12 mouse cellular contexts compared by ENCODE assay signal in genomic region chr12:86370611-86371383, GRCm38 (mm10). TPM values are rescaled to one million over a fixed set of nuclear protein-coding genes. Genes with fewer than 3 reads are reported as not detected.
DNase-seq lines count a peak whose midpoint lies in the region; ATAC-seq lines count a peak whose summit lies in the region.
"Had no signal": no experiment of that assay in that cellular context is flagged by ENCODE, and none has a peak within 500 bp of the region (broad histone marks: within the 10 kb centered on the region; RNA-seq: fewer than 3 reads in every experiment).

No protein-coding gene starts in this region.

- H3K4me1 ChIP-seq in midbrain, embryonic 13.5 days (replicated peaks) = peaks cover 18% of the 10 kb centered on the region
- H3K4me1 ChIP-seq in midbrain, embryonic 10.5 days = peaks cover 26% of the 10 kb centered on the region
- no peaks in the 10 kb centered on the region for H3K4me1 ChIP-seq in neural tube, embryonic 14.5 days (ENCODE audit: control insufficient read depth, insufficient read depth, low read length)
- H3K4me1 ChIP-seq in liver, embryonic 12.5 days = no peaks in the 10 kb centered on the region

- no peak overlapping the region for H3K9ac ChIP-seq in midbrain, embryonic 13.5 days (replicated peaks)
- no peak overlapping the region for H3K9ac ChIP-seq in neural tube, embryonic 14.5 days (replicated peaks; ENCODE audit: low read depth, low read length)
- H3K9ac ChIP-seq in liver, embryonic 12.5 days = no peak overlapping the region

- no peaks in the 10 kb centered on the region for H3K36me3 ChIP-seq in midbrain, embryonic 13.5 days
- H3K36me3 ChIP-seq in midbrain, embryonic 10.5 days = no peaks in the 10 kb centered on the region
- H3K36me3 ChIP-seq in neural tube, embryonic 14.5 days (ENCODE audit: control insufficient read depth, insufficient read depth, low read length) = no peaks in the 10 kb centered on the region
- no peaks in the 10 kb centered on the region for H3K36me3 ChIP-seq in liver, embryonic 12.5 days

- H3K4me3 ChIP-seq in midbrain, embryonic 13.5 days (replicated peaks) = no peak overlapping the region
- H3K4me3 ChIP-seq in midbrain, embryonic 10.5 days = no peak overlapping the region
- H3K4me3 ChIP-seq in neural tube, embryonic 14.5 days (ENCODE audit: low read depth, low read length) = no peak overlapping the region
- no peak overlapping the region for H3K4me3 ChIP-seq in liver, embryonic 12.5 days

- H3K27ac ChIP-seq in midbrain, embryonic 13.5 days = 0 out of 2 replicates have a peak overlapping the region, but pooled peaks have one; percentile 12
- no peak overlapping the region for H3K27ac ChIP-seq in midbrain, embryonic 10.5 days (replicated peaks)
- H3K27ac ChIP-seq in neural tube, embryonic 14.5 days (ENCODE audit: low read depth, low read length) = no peak overlapping the region
- H3K27ac ChIP-seq in liver, embryonic 12.5 days = no peak overlapping the region

- H3K27me3 ChIP-seq in midbrain, embryonic 13.5 days = peaks cover 12% of the 10 kb centered on the region
- H3K27me3 ChIP-seq in midbrain, embryonic 10.5 days (ENCODE audit: low read depth, poor library complexity, severe bottlenecking) = peaks cover 33% of the 10 kb centered on the region
- H3K27me3 ChIP-seq in neural tube, embryonic 14.5 days (ENCODE audit: control insufficient read depth, insufficient read depth, low read length) = no peaks in the 10 kb centered on the region
- peaks cover 13% of the 10 kb centered on the region for H3K27me3 ChIP-seq in liver, embryonic 12.5 days (replicated peaks)

- ATAC-seq in midbrain, embryonic 13.5 days = no peak
- peak; percentile 71; the same call in 1 of the 2 replicates for ATAC-seq in neural tube, embryonic 14.5 days (ENCODE audit: low read depth)
- ATAC-seq in liver, embryonic 12.5 days = no peak
- ATAC-seq: intestine, postnatal 0 days had no signal

- DNase-seq in frontal cortex, postnatal 36 days (ENCODE audit: low spot score in 2 of 2) = peak; percentile 13 to 16
- DNase-seq in frontal cortex, postnatal 14 days (ENCODE audit: low spot score in 2 of 2) = no peak
- DNase-seq in midbrain, embryonic 10.5 days (ENCODE audit: low spot score) = no peak
- DNase-seq in kidney, adult 9 months = peak; percentile 22
- no peak for DNase-seq in adrenal gland, postnatal 14 days
- DNase-seq: gastrocnemius, postnatal 36 days; lung, postnatal 36 days had no signal

- no peaks in the 10 kb centered on the region for H3K9me3 ChIP-seq in midbrain, embryonic 13.5 days
- no peaks in the 10 kb centered on the region for H3K9me3 ChIP-seq in midbrain, embryonic 10.5 days (replicated peaks)
- H3K9me3 ChIP-seq in neural tube, embryonic 14.5 days (ENCODE audit: control insufficient read depth, low read length) = no peaks in the 10 kb centered on the region
- no peaks in the 10 kb centered on the region for H3K9me3 ChIP-seq in liver, embryonic 12.5 days (replicated peaks)

- H3K4me2 ChIP-seq in midbrain, embryonic 13.5 days (replicated peaks) = no peak overlapping the region
- H3K4me2 ChIP-seq in neural tube, embryonic 14.5 days (ENCODE audit: low read depth, low read length) = no peak overlapping the region
- H3K4me2 ChIP-seq in liver, embryonic 12.5 days = no peak overlapping the region

- 79% methylated on average over 17 of the region's 17 CpGs for WGBS in midbrain, embryonic 13.5 days
- WGBS in midbrain, embryonic 10.5 days = 87% methylated on average over 17 of the region's 17 CpGs
- WGBS in neural tube, embryonic 14.5 days = 49% methylated on average over 17 of the region's 17 CpGs
- 74% methylated on average over 17 of the region's 17 CpGs for WGBS in liver, embryonic 12.5 days (ENCODE audit: insufficient replicate concordance)

RNA-seq across cellular contexts. Expression of gene Esrrb, which starts 9.9 kb away (rescaled TPM):
- 4.7 and 6.5 TPM in 2 replicates for polyA plus RNA-seq in midbrain, embryonic 13.5 days (2015; fragmentation: Nextera tagmentation; extraction: Ambion mirVana)
- 0.28 and 0.47 TPM in 2 replicates for polyA plus RNA-seq in midbrain, embryonic 10.5 days (2016; fragmentation: Nextera tagmentation; extraction: Ambion mirVana)
- polyA plus RNA-seq in neural tube, embryonic 14.5 days (2014; fragmentation: Nextera tagmentation; extraction: Ambion mirVana) = 2.7 and 3.7 TPM in 2 replicates
- polyA plus RNA-seq in liver, embryonic 12.5 days (2016; fragmentation: Nextera tagmentation; extraction: Ambion mirVana) = 0.07 and 0.17 TPM in 2 replicates
- total RNA-seq in adrenal gland, postnatal 14 days (2021) = 0.26 and 0.34 TPM in 2 replicates
- total RNA-seq: common myeloid progenitor, adult 5-6 weeks had no signal

Comparison
In these comparisons a context has a peak if more than half of its experiments do, and no peak if none do; other contexts are left out.
1. DNase-seq: peak in frontal cortex, postnatal 36 days (2 of 2) and kidney, adult 9 months (single experiment); none in frontal cortex, postnatal 14 days (0 of 2), midbrain, embryonic 10.5 days (single experiment) and adrenal gland, postnatal 14 days (single experiment).